Mouse (Mus musculus) MEL (cell line): Measurements from ENCODE around the gene Acvr1b. TPM values are rescaled to one million over a fixed set of nuclear protein-coding genes. Genes with fewer than 3 reads are reported as not detected.

Experiments
- DNase-seq: peaks from one replicate; pipeline ENCODE4 v3.0.0; 2011; ENCODE audit warnings: low read depth, low spot score
- H3K27ac ChIP-seq: 2 replicates; pipeline ENCODE4 v1.5.1; 2012; ENCODE audit warnings: low read depth, mild to moderate bottlenecking, control low read depth, low read length, moderate library complexity; ENCODE audit not compliant: control insufficient read depth
- H3K27me3 ChIP-seq, 2 experiments: fragments of 150-350 bp in 1 of 2; sonication (generic) in 1 of 2; 2 replicates each; pipeline ENCODE4 v1.6.1; 2012; ENCODE audit warnings: low read length in 2 of 2, mild to moderate bottlenecking in 2 of 2, improper control_type of control experiment in 1 of 2, moderate library complexity in 1 of 2; ENCODE audit not compliant: insufficient read depth in 2 of 2, control insufficient read depth in 1 of 2
- H3K36me3 ChIP-seq, 2 experiments: 2 replicates each; pipeline ENCODE4 v1.6.1; 2012 to 2014; ENCODE audit warnings: low read length in 2 of 2, improper control_type of control experiment in 1 of 2, inconsistent platforms in 1 of 2, mild to moderate bottlenecking in 1 of 2; ENCODE audit not compliant: insufficient read depth in 2 of 2, control insufficient read depth in 1 of 2
- H3K4me1 ChIP-seq, 2 experiments: fragments of 150-350 bp in 1 of 2; sonication (generic) in 1 of 2; 2 replicates each; pipeline ENCODE4 v1.6.1; 2012; ENCODE audit warnings: low read length in 2 of 2, improper control_type of control experiment in 1 of 2, mild to moderate bottlenecking in 1 of 2; ENCODE audit not compliant: insufficient read depth in 2 of 2, control insufficient read depth in 1 of 2
- H3K4me3 ChIP-seq, 2 experiments: fragments of 150-350 bp in 1 of 2; sonication (generic) in 1 of 2; 2 replicates each; pipeline ENCODE4 v1.5.1; 2012; ENCODE audit warnings: low read depth in 2 of 2, low read length in 2 of 2, mild to moderate bottlenecking in 2 of 2, moderate library complexity in 2 of 2, control low read depth in 1 of 2, improper control_type of control experiment in 1 of 2; ENCODE audit not compliant: control insufficient read depth in 1 of 2, insufficient read depth in 1 of 2
- H3K79me2 ChIP-seq: 2 replicates; pipeline ENCODE4 v1.6.1; 2012; ENCODE audit warnings: mild to moderate bottlenecking, low read length, moderate library complexity; ENCODE audit not compliant: control insufficient read depth, poor library complexity, insufficient read depth
- H3K9ac ChIP-seq: 2 replicates; pipeline ENCODE4 v1.6.1; 2012; ENCODE audit warnings: low read depth, mild to moderate bottlenecking, control low read depth, low read length, moderate library complexity; ENCODE audit not compliant: control insufficient read depth, poor library complexity, severe bottlenecking
- H3K9me3 ChIP-seq: fragments of 150-350 bp; sonication (generic); replicated peaks from 2 replicates; pipeline ENCODE4 v1.6.1; 2012; ENCODE audit warnings: mild to moderate bottlenecking, low read length, improper control_type of control experiment, moderate library complexity; ENCODE audit not compliant: insufficient read depth
- CHD2 ChIP-seq: IDR thresholded peaks from 2 replicates; pipeline ENCODE4 v1.6.1; 2011; ENCODE audit warnings: low read length, improper control_type of control experiment
- CTCF ChIP-seq, 3 experiments: IDR thresholded peaks in 2 of 3; conservative IDR thresholded peaks in 1 of 3; 2 replicates each; pipeline ENCODE4 v1.5.1; 2011 to 2012; ENCODE audit warnings: low read length in 3 of 3, low read depth in 2 of 3, mild to moderate bottlenecking in 2 of 3, improper control_type of control experiment in 1 of 3, inconsistent platforms in 1 of 3, mixed read lengths in 1 of 3, moderate library complexity in 1 of 3; ENCODE audit not compliant: control insufficient read depth in 1 of 3, insufficient read depth in 1 of 3, poor library complexity in 1 of 3, severe bottlenecking in 1 of 3
- E2F4 ChIP-seq: IDR thresholded peaks from 2 replicates; pipeline ENCODE4 v1.6.1; 2011; ENCODE audit warnings: low read depth, low read length, improper control_type of control experiment, borderline replicate concordance
- ELF1 ChIP-seq: IDR thresholded peaks from 2 replicates; pipeline ENCODE4 v1.6.1; 2014; ENCODE audit warnings: low read depth, mild to moderate bottlenecking, inconsistent platforms, low read length, improper control_type of control experiment, moderate library complexity
- EP300 ChIP-seq, 2 experiments: IDR thresholded peaks; 2 replicates each; pipeline ENCODE4 v1.6.1; 2011; ENCODE audit warnings: improper control_type of control experiment in 2 of 2, low read length in 2 of 2, low read depth in 1 of 2, mild to moderate bottlenecking in 1 of 2
- ETS1 ChIP-seq: IDR thresholded peaks from 2 replicates; pipeline ENCODE4 v1.6.1; 2012; ENCODE audit warnings: low read depth, mild to moderate bottlenecking, inconsistent platforms, low read length, improper control_type of control experiment, moderate library complexity
- GATA1 ChIP-seq: IDR thresholded peaks from 2 replicates; pipeline ENCODE4 v1.6.1; 2011; ENCODE audit warnings: low read depth, low read length, improper control_type of control experiment
- HCFC1 ChIP-seq: IDR thresholded peaks from 2 replicates; pipeline ENCODE4 v1.6.1; 2012; ENCODE audit warnings: low read depth, mild to moderate bottlenecking, inconsistent platforms, low read length, improper control_type of control experiment, moderate library complexity
- JUND ChIP-seq: IDR thresholded peaks from 2 replicates; pipeline ENCODE4 v1.6.1; 2011; ENCODE audit warnings: low read depth, mild to moderate bottlenecking, improper control_type of control experiment, low read length
- KAT2A ChIP-seq: conservative IDR thresholded peaks from 2 replicates; pipeline ENCODE4 v1.6.1; 2012; ENCODE audit warnings: low read depth, low read length, improper control_type of control experiment, inconsistent platforms
- MAFK ChIP-seq: IDR thresholded peaks from 2 replicates; pipeline ENCODE4 v1.6.1; 2011; ENCODE audit warnings: low read depth, mild to moderate bottlenecking, low read length, improper control_type of control experiment, borderline replicate concordance
- MAX ChIP-seq: IDR thresholded peaks from 2 replicates; pipeline ENCODE4 v1.6.1; 2011; ENCODE audit warnings: low read length, improper control_type of control experiment
- MAZ ChIP-seq: IDR thresholded peaks from 2 replicates; pipeline ENCODE4 v1.6.1; 2012; ENCODE audit warnings: low read depth, mild to moderate bottlenecking, inconsistent platforms, low read length, improper control_type of control experiment
- MXI1 ChIP-seq: IDR thresholded peaks from 2 replicates; pipeline ENCODE4 v1.6.1; 2011; ENCODE audit warnings: mild to moderate bottlenecking, low read depth, low read length, improper control_type of control experiment
- NELFE ChIP-seq: IDR thresholded peaks from 2 replicates; pipeline ENCODE4 v1.6.1; 2011; ENCODE audit warnings: low read depth, low read length, improper control_type of control experiment
- NRF1 ChIP-seq: IDR thresholded peaks from 2 replicates; pipeline ENCODE4 v1.6.1; 2014; ENCODE audit warnings: low read depth, mild to moderate bottlenecking, inconsistent platforms, low read length, improper control_type of control experiment, moderate library complexity; ENCODE audit not compliant: poor library complexity, insufficient read depth, severe bottlenecking
- POLR2AphosphoS2 ChIP-seq: IDR thresholded peaks from 2 replicates; pipeline ENCODE4 v1.6.1; 2011; ENCODE audit warnings: low read length, improper control_type of control experiment
- POLR2AphosphoS5 ChIP-seq: IDR thresholded peaks from 2 replicates; pipeline ENCODE4 v1.6.1; 2012; ENCODE audit warnings: low read depth, borderline replicate concordance, mild to moderate bottlenecking, inconsistent platforms, low read length, moderate library complexity, mixed read lengths
- RCOR1 ChIP-seq: IDR thresholded peaks from 2 replicates; pipeline ENCODE4 v1.6.1; 2012; ENCODE audit warnings: low read depth, mild to moderate bottlenecking, inconsistent platforms, low read length, improper control_type of control experiment
- SIN3A ChIP-seq: IDR thresholded peaks from 2 replicates; pipeline ENCODE4 v1.6.1; 2012; ENCODE audit warnings: low read length, improper control_type of control experiment, inconsistent platforms
- TCF12 ChIP-seq: IDR thresholded peaks from 2 replicates; pipeline ENCODE4 v1.6.1; 2014; ENCODE audit warnings: low read depth, mild to moderate bottlenecking, inconsistent platforms, low read length, improper control_type of control experiment, moderate library complexity
- USF1 ChIP-seq: IDR thresholded peaks from 2 replicates; pipeline ENCODE4 v1.6.1; 2014; ENCODE audit warnings: low read depth, mild to moderate bottlenecking, inconsistent platforms, low read length, improper control_type of control experiment, moderate library complexity
- ZC3H11A ChIP-seq: IDR thresholded peaks from 2 replicates; pipeline ENCODE4 v1.6.1; 2012; ENCODE audit warnings: low read depth, mild to moderate bottlenecking, inconsistent platforms, low read length, improper control_type of control experiment
- ZKSCAN1 ChIP-seq: IDR thresholded peaks from 2 replicates; pipeline ENCODE4 v1.6.1; 2012; ENCODE audit warnings: low read depth, mild to moderate bottlenecking, inconsistent platforms, low read length, improper control_type of control experiment, moderate library complexity
- polyA plus RNA-seq, 2 experiments: library from polyadenylated mRNA; stranded (reverse) in 1 of 2; unstranded in 1 of 2; fragments of >175 nt in 1 of 2; fragments of >200 nt in 1 of 2; gene quantifications; 2 replicates each; pipeline versions ENCODE4 v1.2.1 to v1.2.4; 2012; ENCODE audit warnings: low replicate concordance in 2 of 2, low read depth in 1 of 2; ENCODE audit not compliant: insufficient read length in 2 of 2, insufficient read depth in 1 of 2, missing spikeins in 1 of 2
- total RNA-seq: library from RNA; depleted of rRNA; stranded (reverse); fragments of 300-350 nt; gene quantifications from 2 replicates; pipeline ENCODE4 v1.2.3, GENCODE M21; 2012

The Acvr1b gene
- total and polyA plus RNA-seq, 3 experiments, result 10.4 to 13.2 TPM; not detected in 1

DNA sequence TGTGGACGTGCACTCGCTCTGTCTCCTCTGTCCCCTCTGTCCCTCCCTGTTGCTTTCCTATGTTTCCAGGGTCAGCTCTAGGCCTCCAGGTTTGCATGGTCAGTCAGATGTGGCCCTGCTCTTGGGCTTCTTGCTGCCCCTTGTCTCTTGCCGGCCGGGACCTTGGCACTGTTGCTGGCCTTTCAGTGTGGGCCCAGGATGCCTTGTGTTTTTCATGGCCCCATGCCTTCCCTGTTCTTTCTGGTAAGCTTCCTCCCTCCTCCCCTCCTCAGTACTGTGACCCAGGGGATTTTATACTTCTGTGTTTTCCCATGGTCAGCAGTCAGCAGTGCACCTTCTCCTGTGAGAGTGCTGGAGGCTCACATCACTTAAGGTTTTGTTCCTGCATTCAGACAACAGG is 7.6 kb downstream of the Acvr1b start:
- H3K36me3 ChIP-seq, result peaks cover 0 to 8% of the 10 kb centered on the region in 2 experiments; a peak in 3 of 4 replicates

DNA sequence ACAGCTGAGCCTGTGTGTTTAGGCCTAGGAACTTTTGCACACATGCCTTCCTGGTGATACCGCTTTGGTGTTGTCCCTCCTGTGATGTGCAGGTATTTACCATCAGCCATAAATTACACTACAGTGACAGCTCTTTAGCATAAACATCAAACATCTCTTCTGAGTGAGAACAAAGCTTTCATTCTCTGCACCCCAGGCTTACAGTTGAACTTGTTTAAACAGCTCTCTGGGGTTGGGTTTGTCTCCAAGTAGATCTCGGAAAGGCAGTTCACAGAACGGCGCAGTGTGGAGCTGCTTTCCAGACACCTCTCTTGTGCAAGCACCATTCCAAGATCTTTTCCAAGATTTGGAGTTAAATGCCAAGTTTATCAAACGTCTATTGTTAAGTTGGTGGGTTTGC is 8.8 kb downstream of the Acvr1b start:
- Histone ChIP-seq H3K4me1 (0 out of 4 replicates have a peak, but pooled peaks cover 0 to 1% of the 10 kb centered on the region in 2 experiments), H3K27me3 (no peaks in the 10 kb centered on the region)
- TF ChIP-seq ZC3H11A (no peak), E2F4 (no peak), HCFC1 (no peak), NELFE (no peak), USF1 (no peak), MAFK (no peak), SIN3A (no peak; the same call in 1 of the 2 replicates), ETS1 (no peak), CTCF (IDR thresholded peaks at IDR 0.05 in 2 of 3, conservative IDR thresholded peaks at IDR 0.05 in 1 of 3; ENCODE audit: control insufficient read depth in 1 of 3, insufficient read depth in 1 of 3, low read depth in 2 of 3, low read length in 3 of 3, poor library complexity in 1 of 3, severe bottlenecking in 1 of 3) (no peak), POLR2AphosphoS5 (no peak), MXI1 (no peak), JUND (no peak), KAT2A (no peak), GATA1 (no peak), EP300 (IDR thresholded peaks at IDR 0.05; ENCODE audit: low read depth in 1 of 2, low read length in 2 of 2) (no peak)

More for the DNA sequence above, 7.6 kb downstream of the Acvr1b start:
- TF ChIP-seq POLR2AphosphoS2 (no peak), POLR2AphosphoS5 (no peak), CTCF (IDR thresholded peaks at IDR 0.05 in 2 of 3, conservative IDR thresholded peaks at IDR 0.05 in 1 of 3; ENCODE audit: control insufficient read depth in 1 of 3, insufficient read depth in 1 of 3, low read depth in 2 of 3, low read length in 3 of 3, poor library complexity in 1 of 3, severe bottlenecking in 1 of 3) (no peak), MAZ (no peak), NELFE (no peak), HCFC1 (no peak), MAFK (no peak), GATA1 (no peak), RCOR1 (no peak), NRF1 (no peak), ELF1 (no peak), MAX (no peak), ZKSCAN1 (no peak), CHD2 (no peak), TCF12 (no peak)
- DNase-seq, result no peak
- no peak overlapping the region for H3K9ac ChIP-seq
- H3K4me1 ChIP-seq, result peaks cover 7% of the 10 kb centered on the region in 2 experiments
- no peaks in the 10 kb centered on the region for H3K9me3 ChIP-seq
- no peak overlapping the region for H3K27ac ChIP-seq
- H3K79me2 ChIP-seq, result peaks cover 32% of the 10 kb centered on the region
- H3K4me3 ChIP-seq, result no peak overlapping the region
- no peaks in the 10 kb centered on the region for H3K27me3 ChIP-seq

More for the DNA sequence above, 8.8 kb downstream of the Acvr1b start:
- Histone ChIP-seq H3K9ac (no peak overlapping the region), H3K27ac (no peak overlapping the region), H3K36me3 (peaks cover 0 to 3% of the 10 kb centered on the region in 2 experiments; a peak in 3 of 4 replicates), H3K9me3 (no peaks in the 10 kb centered on the region), H3K79me2 (peaks cover 30% of the 10 kb centered on the region), H3K4me3 (no peak overlapping the region)
- no peak for DNase-seq
